Mouse (Mus musculus) erythroblast, adult 5-6 weeks (primary cell): ENCODE results near the gene Bckdhb. TPM values are rescaled to one million over a fixed set of nuclear protein-coding genes. Genes with fewer than 3 reads are reported as not detected.
A peak's percentile ranks its signal among the peaks of the same experiment; 100 is the strongest.
"Not testable (repeated sequence)": the region's sequence is repeated elsewhere in the genome, so short reads cannot be mapped to it uniquely, and the experiment has no call there.

Experiments used
- ATAC-seq: replicated peaks from 2 replicates; pipeline ENCODE4 v1.8.0; 2016; ENCODE audit warnings: moderate number of reproducible peaks, mild to moderate bottlenecking, moderate TSS enrichment, inconsistent platforms; ENCODE audit not compliant: poor library complexity, low FRiP score, severe bottlenecking
- total RNA-seq, 2 experiments: library from RNA; stranded (forward) in 1 of 2; stranded (reverse) in 1 of 2; fragments of 150-400 nt in 1 of 2; fragments of 200-764, 138-1000 nt in 1 of 2; gene quantifications; 2 replicates each; pipeline versions ENCODE4 v1.2.3 to v1.2.4; 2015 to 2017; ENCODE audit warnings: low replicate concordance in 2 of 2

Gene Bckdhb
- total RNA-seq (2015; ENCODE audit: low replicate concordance) (1.0 and 5.0 TPM in 2 replicates), total RNA-seq (2017; ENCODE audit: low replicate concordance) (8.4 and 12.6 TPM in 2 replicates)

GRCm38 (mm10) chr9:83924878-83925687, at the start of gene Bckdhb:
Bckdhb (plus strand) TSS chr9:83925145.
- peak; percentile 99 for ATAC-seq

DNA sequence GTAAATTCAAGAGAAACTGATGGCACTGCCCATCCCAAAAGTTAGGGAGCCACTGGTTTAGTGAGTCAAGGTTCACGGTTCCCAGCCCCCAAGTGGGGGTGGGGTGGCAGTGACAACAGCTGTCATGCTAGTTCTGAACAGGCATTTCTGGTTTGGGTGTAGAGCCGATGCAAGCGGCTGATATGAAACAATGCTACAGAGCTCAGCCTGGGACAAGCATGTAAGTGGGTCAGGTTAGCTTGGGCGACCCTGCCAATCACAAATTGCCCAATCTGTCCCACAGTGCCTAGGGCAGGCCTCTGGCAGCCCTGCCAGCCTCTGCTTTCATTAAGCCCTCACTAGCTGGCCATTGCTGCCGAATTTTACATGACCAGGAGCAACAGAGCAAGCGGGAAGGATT, 42.8 kb upstream of the Bckdhb start:
- no peak for ATAC-seq

DNA sequence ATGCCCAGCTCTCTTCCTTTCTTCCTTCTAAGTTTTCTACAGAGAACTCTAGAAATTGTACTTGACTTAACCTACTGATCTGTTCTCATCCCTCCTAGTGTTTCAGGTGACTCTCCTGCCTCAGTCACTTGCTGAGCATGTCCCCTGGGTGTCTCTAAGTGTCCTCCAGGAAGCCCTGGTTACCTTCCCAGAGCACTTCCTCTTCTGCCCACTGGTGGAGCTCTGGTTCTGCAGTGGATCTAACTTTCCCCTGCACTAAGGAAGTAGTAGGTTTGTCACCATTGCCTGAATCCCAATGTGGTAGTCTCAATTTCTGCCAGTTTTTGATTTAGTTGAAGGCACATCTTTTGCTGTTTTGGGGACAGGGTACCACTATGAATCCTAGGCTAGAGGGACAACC, 38.8 kb upstream of the Bckdhb start:
- ATAC-seq, result no peak

DNA sequence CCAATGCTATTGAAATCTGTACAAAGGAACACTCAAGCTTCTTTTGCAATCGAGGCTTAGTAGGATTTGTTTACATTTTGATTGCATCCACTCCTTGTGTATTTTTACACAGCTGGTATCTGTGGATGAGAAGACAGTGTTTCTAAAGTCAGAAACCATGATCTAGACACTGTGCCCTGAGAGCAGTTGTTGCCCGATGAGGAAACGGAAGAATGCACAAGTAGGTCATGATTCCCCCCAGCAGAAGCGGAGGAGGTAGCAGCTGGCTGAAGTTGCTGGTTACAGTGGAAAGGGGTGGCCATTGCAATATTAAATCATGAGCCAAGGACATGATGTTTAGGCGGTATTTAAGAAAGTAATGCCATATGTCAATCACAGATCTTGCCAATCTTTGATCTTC, 36.7 kb upstream of the Bckdhb start:
- ATAC-seq, result no peak

- ATAC-seq, result no peak
These were observed 31.9 kb upstream of the Bckdhb start for GRCm38 (mm10) chr9:83893073-83893472.

DNA sequence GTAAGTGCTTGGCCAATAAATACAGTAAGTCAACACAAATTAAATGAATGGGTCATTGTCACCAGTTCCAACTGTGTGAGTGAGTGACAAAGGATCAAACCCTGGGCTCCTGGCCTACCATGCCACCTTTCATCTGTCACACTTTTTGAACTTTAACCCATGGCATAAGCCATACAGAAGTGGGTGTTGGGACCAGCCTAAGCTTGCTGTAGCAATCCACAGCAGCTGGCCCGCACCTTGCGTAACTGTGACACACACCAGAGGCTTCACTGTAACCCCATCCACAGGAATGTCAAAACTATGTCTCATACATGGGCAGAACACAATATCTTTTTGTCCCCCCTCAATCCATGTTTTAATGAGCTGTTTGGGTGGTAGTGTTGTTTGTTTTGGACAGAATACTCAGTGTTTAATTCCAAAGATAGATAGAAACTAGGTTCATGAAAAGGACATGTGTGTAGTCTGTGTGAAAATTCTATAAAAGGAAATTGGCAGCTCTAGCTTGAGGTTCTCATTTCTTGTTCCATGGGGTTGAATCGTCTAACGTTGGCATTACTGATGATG, 31.1 kb upstream of the Bckdhb start:
- ATAC-seq, result no peak

DNA sequence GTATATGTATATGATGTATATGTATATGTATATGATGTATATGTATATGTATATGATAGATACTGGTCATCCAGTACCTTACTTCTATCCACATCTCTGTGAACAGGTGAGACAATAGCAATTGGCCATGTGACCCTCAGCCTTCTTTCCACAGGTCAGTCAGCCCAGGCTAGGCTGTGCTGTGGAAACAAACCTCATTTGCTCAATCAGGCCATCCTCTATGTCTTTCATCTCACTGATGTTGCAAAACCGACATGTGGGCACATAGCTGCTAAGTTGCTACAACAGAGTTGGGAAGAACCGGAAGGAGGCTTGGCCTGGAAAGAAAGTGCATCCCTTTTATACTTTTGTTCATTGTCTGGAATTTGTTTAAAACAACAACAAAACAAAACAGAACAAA, 22.9 kb upstream of the Bckdhb start:
- ATAC-seq, result no peak

DNA sequence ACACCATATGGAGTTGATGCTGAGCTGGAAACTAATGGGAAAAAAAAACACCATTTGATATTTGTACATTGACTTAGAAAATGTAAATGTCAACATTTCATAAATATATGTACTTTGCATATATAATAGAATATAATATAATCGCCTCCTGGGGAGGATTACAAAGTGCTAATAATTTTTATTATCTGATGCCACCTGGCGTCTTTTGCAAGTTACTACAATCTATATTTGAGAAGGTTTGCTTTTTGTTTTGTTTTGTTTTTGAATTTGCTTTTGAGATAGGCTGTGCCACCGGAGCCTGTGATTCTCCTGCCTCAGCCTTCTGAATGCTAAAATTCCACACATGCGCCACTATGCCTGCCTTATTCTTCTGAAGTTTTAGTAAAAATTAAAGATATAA, 19.1 kb upstream of the Bckdhb start:
- ATAC-seq, result no peak

DNA sequence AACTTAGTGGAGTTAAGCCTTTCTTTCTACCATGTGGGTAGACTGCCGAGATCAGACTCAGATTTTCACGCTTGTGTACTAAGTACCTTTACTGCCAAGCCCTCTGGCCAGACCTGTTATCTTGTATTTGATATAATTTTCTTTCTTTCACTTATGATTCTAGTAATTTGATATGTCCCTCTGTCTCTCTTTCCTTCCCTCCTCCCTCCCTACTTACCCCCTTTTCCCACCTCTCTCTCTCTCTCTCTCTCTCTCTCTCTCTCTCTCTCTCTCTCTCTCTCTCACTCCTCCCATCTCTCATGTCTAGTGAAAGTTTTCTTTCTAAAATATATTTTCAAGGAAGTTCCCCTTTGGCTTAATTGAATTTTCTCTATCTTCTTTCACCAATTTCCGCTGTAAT, 17.9 kb upstream of the Bckdhb start:
- ATAC-seq, result no peak

DNA sequence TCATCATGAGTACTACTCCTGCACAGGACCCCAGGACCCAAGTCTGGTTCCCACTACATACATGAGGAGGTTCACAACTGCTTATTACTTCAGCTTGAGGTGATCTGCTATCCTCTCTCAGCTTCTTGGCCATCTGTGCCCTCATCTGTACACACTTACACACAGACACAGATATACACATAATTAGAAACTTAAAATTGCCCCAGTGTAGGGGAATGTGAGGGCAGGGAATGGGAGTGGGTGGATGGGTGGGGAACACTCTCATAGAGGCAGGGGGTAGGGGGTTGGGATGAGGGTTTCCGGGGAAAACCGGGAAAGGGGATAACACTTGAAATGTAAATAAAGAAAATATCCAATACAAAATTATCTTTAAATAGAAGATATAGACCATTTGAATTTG, 15.1 kb upstream of the Bckdhb start:
- ATAC-seq, result no peak

DNA sequence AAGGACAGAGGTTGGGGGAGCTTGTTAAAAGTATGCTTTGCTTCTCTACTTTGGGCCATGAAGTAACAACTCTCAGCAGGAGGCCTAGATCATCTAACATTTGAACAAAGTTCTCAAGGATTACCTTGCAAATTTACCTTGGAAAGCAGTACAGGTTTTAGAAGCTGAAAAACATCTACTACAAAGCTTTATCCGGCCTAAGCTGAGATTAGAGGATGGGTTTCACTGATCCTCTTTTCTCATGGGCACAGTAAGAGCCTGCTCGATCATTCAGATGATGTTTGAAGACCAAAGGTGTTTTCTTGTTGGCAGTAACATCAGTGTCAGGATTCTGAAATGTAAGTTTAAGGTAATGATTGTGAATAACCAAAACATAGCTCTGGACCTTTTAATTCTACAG, 14.0 kb upstream of the Bckdhb start:
- ATAC-seq, result no peak

DNA sequence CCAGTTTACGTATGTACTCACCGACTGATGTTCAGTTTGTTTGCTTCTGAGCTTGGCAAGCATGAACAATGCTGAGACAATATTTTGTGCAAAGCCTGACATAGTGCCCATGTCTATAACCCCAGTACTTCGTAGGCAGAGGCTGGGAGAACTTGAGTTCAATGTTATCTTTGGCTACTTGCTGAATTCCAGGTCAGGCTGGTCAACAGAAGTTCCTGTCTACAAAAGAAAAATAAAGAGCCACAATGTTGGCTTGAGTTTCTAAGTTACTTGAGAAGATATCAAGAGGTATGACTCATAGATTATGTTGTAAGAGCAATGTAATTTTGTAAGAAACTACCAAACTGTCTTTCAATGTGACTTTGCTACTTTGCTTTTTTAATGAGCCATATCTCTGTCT, 2.9 kb upstream of the Bckdhb start:
- ATAC-seq, result no peak

DNA sequence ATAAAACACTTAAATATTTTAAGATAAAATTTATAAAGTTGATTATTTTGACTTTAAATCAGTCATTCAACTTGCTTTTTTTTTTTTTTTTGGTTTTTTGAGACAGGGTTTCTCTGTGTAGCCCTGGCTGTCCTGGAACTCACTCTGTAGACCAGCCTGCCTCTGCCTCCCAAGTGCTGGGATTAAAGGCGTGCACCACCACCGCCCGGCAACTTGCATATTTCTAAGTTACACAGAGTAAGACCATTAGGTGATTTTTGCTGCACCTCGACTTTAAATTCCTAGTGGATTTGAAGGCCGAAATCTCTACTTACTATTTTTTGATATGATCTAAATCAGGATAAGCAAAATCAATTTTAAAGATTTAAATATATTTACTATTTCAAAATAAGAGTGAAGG, 589 bp upstream of the Bckdhb start:
- ATAC-seq, result no peak

- no peak for ATAC-seq
These were observed 720 bp downstream of the Bckdhb start for GRCm38 (mm10) chr9:83925688-83926041.

- no peak for ATAC-seq
These were observed 1.4 kb downstream of the Bckdhb start for GRCm38 (mm10) chr9:83926302-83926701.

- ATAC-seq, result not testable (repeated sequence)
These were observed 14.6 kb downstream of the Bckdhb start for GRCm38 (mm10) chr9:83939501-83939900.

GRCm38 (mm10) chr9:83940016-83940415, 15.1 kb downstream of the Bckdhb start:
- ATAC-seq, result no peak

GRCm38 (mm10) chr9:83940537-83941363, 15.8 kb downstream of the Bckdhb start:
- ATAC-seq, result no peak

DNA sequence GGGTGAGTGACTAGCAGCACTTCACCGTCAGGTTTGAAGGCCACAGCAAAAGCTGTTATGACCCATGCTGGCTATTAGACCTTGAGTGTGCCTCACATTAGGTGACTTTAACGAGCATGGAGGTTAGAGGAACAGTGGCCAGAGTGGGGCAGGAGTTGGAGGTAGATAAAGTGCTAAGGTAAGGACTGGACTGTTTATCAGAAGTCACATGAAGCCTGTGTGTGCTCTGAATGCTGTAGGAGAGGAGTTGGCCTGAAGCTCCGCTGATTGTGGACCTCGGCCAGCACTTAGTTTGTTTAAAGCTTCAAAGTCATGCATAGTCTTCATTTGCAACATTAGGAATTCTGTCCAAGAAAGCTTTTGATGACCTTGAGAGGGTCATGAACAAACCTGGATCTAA, 26.4 kb downstream of the Bckdhb start:
- ATAC-seq, result no peak

DNA sequence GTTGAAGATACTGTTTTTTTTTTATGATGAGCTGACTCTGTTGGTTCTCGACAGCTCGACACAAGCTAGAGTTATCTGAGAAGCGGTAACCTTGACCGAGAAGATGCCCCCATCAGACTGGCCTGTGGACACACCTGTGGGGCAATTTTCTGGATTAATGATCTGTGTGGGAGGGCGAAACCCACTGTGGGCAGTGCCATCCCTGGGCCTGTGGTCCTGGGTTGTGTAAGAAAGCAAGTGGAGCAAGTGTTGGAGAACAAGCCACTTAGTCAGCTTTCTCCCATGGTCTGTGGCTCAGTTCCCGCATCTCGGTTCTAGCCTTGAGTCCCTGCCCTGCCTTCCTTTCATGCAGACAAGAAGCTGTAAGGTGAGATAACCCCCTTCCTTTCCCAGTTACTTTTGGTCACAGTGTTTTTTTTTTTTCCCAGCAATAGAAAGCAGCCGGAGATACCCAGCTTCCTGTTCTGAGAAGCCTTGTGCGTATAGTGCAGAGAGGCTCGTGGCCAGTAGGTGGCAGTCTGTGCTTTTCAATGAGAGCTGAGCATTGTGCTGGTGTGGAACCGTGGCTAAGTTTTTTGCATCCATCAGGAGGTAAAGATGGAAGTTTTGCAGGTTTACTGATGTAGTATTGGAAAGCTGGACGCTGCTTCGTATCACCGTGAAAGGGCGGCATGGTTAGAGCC, 31.8 kb downstream of the Bckdhb start:
- ATAC-seq, result peak; percentile 77; the same call in 1 of the 2 replicates
